Mouse (Mus musculus): ENCODE measurements at regions not wholly inside any gene's neighbourhood (a gene's known extent, or its start where the extent isn't known, plus 50 kb on each side); places are given as distances from the start of the nearest gene placed in this dataset.

- DNase-seq (ENCODE audit: low read depth, low spot score) = no peak
These were observed 481.2 kb upstream of the Pmfbp1 start for GRCm38 (mm10) chr8:109012655-109013054.

DNA sequence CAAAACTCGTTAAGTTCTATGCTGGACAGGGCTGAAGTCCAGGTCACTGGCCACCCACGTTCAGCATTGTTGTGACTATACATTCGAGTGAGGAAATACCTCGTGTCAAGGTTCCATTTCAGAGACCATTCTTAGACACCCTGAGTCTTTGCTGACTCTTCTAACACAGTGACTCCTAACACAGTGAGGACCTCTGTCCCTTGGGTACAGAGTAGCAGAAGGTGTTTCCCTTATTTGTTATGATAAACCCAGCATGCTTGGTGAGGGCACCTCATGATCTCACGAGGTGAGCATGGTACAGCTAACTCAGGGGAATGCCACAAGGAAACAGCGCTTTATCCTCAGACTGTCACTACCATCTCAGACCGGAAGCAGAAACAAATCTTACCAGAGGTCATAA lies 480.2 kb upstream of the Pmfbp1 start:
- DNase-seq (ENCODE audit: low read depth, low spot score) = no peak

- DNase-seq (ENCODE audit: low read depth, low spot score) = peak; percentile 35
These were observed 479.1 kb upstream of the Pmfbp1 start for GRCm38 (mm10) chr8:109014746-109015145.

- no peak for DNase-seq (ENCODE audit: low read depth, low spot score)
These were observed 474.3 kb upstream of the Pmfbp1 start for GRCm38 (mm10) chr8:109019565-109019964.

DNA sequence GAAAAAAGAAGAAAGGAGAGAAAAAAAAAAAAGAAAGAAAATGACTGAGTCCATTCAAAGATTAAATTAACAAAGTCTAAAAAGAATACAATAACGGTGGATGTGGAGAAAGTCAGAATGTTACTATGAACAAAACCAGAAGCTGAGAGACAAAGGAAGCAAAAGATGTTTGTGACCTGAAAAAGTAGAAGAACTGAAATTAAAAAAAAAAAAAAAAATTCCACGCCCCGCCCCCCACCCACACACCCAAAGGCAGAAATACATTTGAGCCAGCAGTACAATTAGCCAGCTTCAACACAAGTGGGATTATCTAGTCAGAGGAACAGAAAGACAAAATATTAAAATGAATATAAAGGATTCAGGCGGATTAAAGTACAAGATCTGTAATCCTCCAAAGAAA lies 473.7 kb upstream of the Pmfbp1 start:
- DNase-seq (ENCODE audit: low read depth, low spot score) = no peak

- DNase-seq (ENCODE audit: low read depth, low spot score) = no peak
These were observed 465.9 kb upstream of the Pmfbp1 start for GRCm38 (mm10) chr8:109027923-109028322.

DNA sequence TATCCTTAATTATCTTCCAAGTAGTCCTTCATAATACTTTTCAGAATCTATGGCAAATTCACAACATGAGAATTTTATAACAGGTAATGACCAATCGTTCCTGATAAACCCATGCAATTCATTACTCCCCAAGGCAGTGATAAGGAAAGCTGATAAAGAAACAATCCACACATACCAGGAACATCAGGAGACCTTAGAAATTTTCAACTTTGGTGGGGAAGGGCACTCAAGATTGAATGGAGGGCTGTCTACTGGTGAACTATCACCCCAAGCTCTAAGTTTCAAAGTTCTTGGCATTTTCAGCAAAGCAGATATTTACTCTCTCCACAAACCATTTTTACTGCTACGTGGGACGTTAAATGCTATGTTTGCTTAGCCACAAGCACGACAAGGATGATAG lies 440.2 kb upstream of the Pmfbp1 start:
- DNase-seq (ENCODE audit: low read depth, low spot score) = no peak

- no peak for DNase-seq (ENCODE audit: low read depth, low spot score)
These were observed 434.7 kb upstream of the Pmfbp1 start for GRCm38 (mm10) chr8:109059152-109059551.

DNA sequence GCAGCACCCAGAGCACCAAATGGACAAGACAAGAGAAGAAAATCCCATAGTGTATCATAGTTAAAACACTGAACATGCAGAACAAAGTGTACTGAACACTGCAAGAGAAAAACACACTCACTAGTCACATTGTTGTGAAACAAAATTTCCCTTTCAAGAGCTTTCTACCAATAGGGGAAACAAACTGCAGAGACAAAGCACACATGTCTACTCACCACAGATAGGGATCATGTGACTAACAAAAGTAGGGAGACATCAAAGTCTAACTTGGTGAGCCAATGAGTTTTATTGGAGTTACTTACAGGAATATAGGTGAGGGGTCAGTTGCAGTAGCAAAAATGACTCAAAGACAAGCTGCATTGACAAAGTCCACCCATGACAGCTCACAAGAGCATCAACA lies 431.5 kb upstream of the Pmfbp1 start:
- no peak for DNase-seq (ENCODE audit: low read depth, low spot score)

GRCm38 (mm10) chr8:109073715-109074114 lies 420.1 kb upstream of the Pmfbp1 start:
- DNase-seq (ENCODE audit: low read depth, low spot score) = no peak

DNA sequence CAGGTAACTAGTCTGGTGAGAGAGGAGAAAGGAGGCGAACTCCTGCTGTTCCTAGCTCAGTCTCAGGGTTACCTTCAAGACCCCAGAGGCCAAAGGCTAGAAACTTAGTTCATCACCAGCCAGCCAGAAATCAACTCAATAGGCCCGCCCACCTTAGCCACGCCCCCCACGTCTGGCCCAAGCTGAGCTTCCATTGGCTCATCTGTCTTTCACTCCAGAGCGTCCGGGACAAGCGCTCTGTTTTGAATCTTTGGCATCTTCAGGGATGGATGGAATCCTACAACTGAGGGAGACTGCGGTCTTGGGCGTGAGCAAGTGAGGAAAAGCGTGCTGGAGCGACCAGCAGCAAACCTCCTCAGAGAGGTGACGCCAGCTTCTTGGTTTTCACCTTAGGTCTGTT lies 418.8 kb upstream of the Pmfbp1 start:
- no peak for DNase-seq (ENCODE audit: low read depth, low spot score)

DNA sequence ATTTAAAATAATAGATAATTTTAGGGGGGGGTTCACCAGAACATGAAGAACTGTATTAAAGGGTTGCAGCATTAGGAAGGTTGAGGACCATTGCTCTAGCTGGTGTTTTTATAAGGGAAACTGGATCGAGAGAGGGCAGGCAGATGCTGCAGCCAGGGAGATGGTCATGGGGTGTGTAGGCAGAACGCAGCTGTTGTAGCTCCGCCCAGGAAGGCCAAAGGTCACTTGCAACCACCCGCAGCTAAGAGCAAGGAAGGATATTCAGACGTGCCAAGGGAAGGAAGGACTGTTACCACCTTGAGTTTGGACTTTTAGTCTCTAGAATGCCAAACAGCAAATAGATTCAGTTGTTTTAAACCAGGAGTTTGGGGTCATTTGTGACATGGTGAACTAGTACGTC lies 414.6 kb upstream of the Pmfbp1 start:
- DNase-seq (ENCODE audit: low read depth, low spot score) = no peak

- no peak for DNase-seq (ENCODE audit: low read depth, low spot score)
These were observed 412.5 kb upstream of the Pmfbp1 start for GRCm38 (mm10) chr8:109081295-109081694.

DNA sequence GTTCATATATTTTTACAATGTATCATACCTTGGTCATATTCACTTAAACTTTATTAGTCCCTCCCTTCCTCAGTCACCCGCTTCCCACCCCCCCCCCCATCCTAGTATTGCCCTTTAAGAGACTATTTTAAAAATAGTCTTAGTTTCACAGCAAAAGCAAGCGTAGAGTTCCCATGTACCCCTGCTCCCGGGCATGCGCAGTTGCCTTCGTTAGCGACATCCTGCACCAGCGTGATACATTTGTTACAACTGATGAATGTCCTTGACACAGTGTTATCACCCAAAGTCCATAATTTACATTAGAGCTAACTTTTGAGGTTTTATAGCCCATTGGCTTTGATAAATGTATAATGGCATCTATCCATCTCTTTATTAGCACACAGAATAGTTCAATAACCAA lies 408.7 kb upstream of the Pmfbp1 start:
- no peak for DNase-seq (ENCODE audit: low read depth, low spot score)

DNA sequence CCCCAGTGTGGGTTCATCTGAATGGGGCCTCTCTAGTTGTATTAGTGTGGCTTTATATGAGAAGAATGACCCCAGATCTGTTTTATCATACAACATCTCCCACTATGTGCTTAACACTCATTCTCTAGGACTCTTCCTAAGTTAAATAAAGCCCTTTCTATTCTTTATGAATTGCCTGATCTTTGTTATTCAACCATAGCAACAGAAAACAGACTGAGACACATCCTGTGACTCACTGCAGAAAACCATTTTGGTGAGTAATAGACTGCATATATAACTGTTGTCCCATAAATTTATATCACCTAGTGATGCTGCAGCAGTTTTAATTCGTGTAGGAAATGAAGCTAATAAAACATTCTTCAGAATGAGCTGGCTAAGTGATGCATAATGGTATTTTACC lies 406.0 kb upstream of the Pmfbp1 start:
- DNase-seq (ENCODE audit: low read depth, low spot score) = peak; percentile 51

- DNase-seq (ENCODE audit: low read depth, low spot score) = no peak
These were observed 394.2 kb upstream of the Pmfbp1 start for GRCm38 (mm10) chr8:109099671-109100070.

DNA sequence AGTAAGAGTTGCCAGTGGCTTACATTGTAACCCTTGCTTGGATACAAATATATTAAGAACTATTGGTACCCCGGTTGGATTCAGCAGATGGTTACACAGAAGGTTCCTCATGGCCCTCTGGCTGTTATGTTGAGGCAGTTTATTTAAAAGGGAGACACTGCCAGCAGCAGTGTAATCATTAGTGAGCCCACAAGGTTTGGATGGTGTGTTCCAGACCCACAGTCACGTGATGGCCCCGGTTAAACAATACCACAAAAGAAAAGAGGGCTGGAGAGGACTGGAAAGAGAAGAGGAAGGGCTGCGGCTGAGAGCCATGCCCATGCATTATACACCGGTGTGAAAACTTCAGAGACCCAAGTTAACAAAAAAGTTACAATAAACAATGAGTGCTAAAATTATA lies 392.4 kb upstream of the Pmfbp1 start:
- DNase-seq (ENCODE audit: low read depth, low spot score) = no peak

GRCm38 (mm10) chr8:109104798-109105326 lies 389.0 kb upstream of the Pmfbp1 start:
- DNase-seq (ENCODE audit: low read depth, low spot score) = no peak

DNA sequence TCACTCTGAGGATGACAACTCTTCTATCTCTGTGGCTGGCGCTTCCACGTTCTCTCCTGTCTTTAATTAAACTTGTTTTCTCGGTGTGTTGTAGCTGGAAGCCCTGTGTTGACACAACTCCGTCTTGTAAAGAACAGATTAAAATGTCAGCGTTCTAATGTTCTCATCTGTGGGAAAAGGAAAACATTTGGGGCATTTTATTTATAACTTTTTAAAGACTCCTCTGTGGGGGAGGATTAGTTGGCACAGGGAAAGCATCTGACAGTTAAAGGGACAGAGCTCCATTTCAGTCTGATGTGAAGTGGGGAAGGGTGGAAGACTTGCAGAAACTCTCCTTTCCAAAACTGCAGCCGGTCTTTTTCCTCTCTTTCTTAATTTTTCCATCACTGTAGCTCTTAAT lies 388.1 kb upstream of the Pmfbp1 start:
- DNase-seq (ENCODE audit: low read depth, low spot score) = peak; percentile 6

DNA sequence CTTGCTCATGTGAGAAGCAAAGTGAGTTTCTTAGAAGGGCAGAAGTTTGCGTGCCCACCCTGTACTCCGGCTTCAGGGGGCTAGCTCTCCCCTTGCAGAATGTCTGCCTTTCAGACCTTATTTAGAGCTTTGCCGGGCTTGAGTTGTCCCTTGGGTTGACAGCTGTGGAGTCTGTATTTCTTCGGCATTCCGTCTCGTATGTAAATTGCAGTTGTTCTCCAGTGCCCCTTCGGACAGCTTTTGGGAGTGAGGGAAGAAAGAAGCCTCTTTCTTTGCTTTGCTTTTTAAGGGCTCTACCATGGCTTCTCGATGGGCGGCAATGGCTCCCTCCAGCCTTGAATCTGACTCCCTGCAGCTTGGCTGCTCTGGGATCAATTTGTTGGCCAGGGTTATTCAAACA lies 386.9 kb upstream of the Pmfbp1 start:
- no peak for DNase-seq (ENCODE audit: low read depth, low spot score)

DNA sequence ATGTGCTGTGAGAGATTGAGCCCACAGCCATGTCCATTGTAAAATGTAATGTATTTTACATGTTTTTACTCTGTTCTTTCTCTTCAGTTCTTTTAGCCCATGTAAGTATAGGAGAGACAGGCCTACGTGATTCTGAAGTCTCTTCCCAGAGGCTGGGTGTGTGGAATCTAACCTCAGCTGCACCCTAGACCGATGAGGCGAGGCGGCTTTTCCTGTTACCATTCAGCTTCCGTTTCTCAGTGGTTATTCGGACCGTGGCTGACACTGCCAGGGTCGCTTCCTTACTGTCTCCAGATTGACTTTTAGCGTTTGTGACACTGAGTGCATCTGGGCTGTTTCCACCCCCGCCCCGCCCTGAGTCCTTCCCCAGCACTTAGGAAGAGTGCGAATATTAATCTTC lies 386.1 kb upstream of the Pmfbp1 start:
- DNase-seq (ENCODE audit: low read depth, low spot score) = no peak

DNA sequence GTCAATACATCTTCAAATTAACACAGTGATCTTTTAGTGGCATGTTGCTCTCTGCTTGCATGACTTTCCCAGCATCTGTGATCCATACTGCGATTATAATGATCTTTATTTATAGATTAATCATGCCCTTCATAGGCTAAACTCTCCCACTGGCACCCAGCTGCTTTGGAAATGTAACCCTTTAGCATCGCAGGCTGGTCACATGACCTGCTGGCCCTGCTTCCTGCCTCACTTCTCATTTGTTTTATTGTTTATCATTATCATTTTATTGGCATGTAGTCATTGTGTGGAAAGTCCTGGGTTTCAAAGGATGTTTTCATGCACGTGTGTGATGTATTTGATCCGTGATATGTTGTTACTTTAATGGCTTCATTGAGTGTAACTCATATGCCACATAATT lies 384.4 kb upstream of the Pmfbp1 start:
- DNase-seq (ENCODE audit: low read depth, low spot score) = no peak

DNA sequence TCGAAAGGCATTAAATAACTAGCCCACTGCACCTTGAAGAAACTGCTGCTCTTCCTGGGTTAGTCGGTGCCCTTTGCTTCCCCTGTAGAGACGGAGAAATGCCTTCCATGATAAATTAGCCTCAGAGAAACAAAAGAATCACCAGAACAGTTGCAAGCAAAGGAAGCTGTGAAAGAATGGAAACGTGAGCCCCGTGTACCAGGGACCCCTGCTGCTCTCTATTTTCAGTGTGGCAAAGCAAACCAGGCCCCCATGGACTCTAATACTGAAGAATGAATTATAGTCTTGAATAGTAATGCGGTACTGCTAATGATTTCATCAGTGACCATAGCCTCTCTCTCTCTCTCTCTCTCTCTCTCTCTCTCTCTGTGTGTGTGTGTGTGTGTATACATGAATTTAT lies 372.1 kb upstream of the Pmfbp1 start:
- no peak for DNase-seq (ENCODE audit: low read depth, low spot score)

- DNase-seq (ENCODE audit: low read depth, low spot score) = peak; percentile 57
These were observed 351.2 kb upstream of the Pmfbp1 start for GRCm38 (mm10) chr8:109142495-109143158.
